Mouse (Mus musculus) urinary bladder, postnatal 10 days (tissue): ENCODE data around the gene Syndig1l.

Experiments used
- DNase-seq: peaks from one replicate; pipeline ENCODE4 v3.0.0; 2022; ENCODE audit warnings: low spot score

Syndig1l gene

DNA sequence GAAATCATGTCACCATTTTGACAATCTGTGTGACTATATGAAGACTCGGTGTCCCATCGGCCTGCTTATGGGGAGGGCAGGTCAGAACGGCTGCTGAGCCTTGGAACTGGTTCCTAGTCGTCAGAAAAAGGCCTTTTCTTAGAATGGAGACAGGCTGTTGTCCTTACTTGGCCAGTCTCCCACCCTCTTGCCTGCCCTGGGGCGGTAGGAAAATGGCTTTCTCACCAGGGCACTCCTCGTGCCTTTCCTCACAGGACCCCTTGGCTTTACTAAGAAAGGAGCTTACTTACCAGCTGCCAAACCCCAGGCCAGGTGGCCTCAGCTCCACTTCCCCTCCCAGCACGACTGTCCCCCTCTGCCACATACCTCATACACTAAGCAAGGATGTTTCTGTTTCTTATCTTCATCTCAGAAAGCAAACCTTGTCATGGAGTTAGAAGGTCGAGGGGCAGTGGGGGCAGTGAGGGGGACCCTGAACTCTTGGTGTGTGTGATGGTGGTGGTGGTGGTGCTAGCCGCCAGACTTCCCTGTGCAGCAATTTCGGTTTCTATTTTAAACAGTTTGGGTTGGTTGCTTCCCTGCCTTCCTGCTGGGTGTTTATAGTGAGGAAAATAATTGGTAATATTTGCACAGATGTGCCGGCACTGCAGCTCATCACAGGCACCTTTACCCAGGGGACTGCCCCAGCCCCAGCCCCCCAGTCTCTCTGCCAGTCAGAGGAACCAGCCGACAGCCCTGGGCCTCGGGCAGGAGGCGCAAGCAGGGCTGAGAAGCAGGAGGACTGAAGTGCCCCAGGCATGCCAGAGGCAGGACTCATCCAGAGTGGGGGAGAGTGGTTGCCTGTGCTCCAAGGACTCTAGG, 23.7 kb downstream of the Syndig1l start:
- no peak for DNase-seq

- no peak for DNase-seq
Measured at GRCm38 (mm10) chr12:84671646-84672045, 27.0 kb downstream of the Syndig1l start.

DNA sequence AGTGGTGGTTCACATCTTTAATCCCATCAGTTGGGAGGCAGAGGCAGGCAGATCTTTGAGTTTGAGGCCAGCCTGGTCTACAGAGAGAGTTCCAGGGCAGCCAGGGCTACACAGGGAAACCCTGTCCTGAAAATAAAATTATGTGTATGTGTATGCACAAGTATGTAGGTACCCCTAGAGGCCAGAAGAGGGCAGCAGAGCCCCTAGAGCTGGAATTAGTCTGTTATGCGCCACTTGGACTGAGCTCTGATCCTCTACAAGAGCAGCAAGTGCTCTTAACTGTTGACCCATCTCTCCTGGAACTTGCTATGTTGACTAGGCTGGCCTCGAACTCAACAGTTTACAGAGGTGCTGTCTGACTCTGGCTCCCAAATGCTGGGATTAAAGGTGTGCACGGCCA, 28.1 kb downstream of the Syndig1l start:
- no peak for DNase-seq

- no peak for DNase-seq
Measured at GRCm38 (mm10) chr12:84653912-84654311, 44.7 kb downstream of the Syndig1l start.

DNA sequence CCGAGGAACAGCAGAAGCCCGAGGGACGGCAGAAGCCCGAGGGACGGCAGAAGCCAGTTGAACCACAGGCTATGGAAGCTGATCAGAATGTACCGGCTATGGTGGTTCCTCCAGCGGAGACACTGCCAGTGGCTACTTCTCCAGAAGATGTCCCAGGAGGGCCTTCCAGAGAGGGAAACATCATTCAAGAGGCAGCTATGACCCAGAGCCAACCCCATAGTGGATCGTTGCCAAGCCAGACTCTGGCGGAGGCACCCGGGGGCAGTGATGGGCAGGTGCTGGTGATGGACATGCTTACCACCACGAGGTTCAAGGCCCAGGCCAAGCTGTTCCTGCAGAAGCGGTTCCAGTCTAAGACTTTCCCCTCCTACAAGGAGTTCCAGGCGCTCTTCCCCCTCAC, 48.4 kb downstream of the Syndig1l start:
- no peak for DNase-seq

DNA sequence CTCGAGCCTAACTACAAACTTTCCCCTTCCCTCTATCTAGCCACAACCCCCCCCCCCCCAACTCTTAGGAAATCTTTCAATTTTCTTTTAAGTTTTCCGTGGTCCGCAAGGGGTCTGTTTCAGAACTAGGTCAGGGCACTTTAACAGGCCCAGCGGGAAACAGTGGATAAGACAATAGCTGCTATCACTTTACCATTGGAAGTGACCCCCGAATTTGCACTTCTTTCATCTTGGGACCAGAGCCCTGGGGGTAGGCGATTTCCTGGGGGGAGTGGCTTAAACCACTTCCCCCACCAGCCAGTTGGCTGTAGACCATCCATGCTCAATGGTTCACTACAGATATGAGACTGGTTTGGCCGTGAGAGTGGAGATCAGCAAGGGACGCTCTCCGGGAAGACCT, 58.0 kb downstream of the Syndig1l start, which contains the start of gene Vrtn:
TSS of gene Vrtn (plus strand) at position 366 of the 400 bp plus-strand sequence.
- no peak for DNase-seq

GRCm38 (mm10) chr12:84640253-84640652, 58.4 kb downstream of the Syndig1l start:
- no peak for DNase-seq

DNA sequence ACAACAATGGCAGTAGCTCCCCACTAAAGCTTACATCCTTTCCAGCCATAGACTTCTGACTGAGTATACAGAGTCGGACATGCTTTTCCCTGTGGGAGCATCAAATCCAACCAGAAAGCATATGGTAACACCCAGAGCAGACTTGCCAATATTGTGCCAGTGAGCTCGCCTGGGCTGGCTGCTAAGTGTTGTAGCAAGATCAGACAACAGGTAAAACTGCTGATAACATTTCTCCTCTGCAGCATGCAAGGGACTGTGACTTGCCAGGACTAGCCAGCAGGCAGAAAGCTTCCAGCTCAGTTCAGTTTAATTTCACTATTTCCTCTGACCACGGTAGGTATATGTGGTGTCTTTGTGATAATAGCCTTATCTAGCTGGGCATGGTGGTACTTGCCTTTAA, 66.8 kb downstream of the Syndig1l start:
- DNase-seq: no peak
